Mouse (Mus musculus) heart, adult 2 months (tissue): ENCODE measurements around the gene Armc8. TPM values are rescaled to one million over a fixed set of nuclear protein-coding genes. Genes with fewer than 3 reads are reported as not detected.

Experiments
- DNase-seq, 2 experiments: peaks; one replicate each; pipeline ENCODE4 v3.0.0; 2021
- H3K27ac ChIP-seq: fragments of 200-600 bp; 2 replicates; pipeline ENCODE4 v1.8.1; 2022
- H3K27me3 ChIP-seq: fragments of 200-500 bp; 2 replicates; pipeline ENCODE4 v1.6.1; 2012; ENCODE audit warnings: mild to moderate bottlenecking, low read length, inconsistent platforms, mixed read lengths; ENCODE audit not compliant: control insufficient read depth, insufficient read depth
- H3K36me3 ChIP-seq: fragments of 200-500 bp; 2 replicates; pipeline ENCODE4 v1.6.1; 2012; ENCODE audit warnings: low read length, inconsistent platforms; ENCODE audit not compliant: control insufficient read depth, insufficient read depth
- H3K4me1 ChIP-seq: fragments of 200-500 bp; 2 replicates; pipeline ENCODE4 v1.6.1; 2011; ENCODE audit warnings: low read length; ENCODE audit not compliant: control insufficient read depth, insufficient read depth
- H3K4me3 ChIP-seq: fragments of 200-600 bp; 2 replicates; pipeline ENCODE4 v1.8.1; 2022
- H3K79me2 ChIP-seq: fragments of 200-500 bp; replicated peaks from 2 replicates; pipeline ENCODE4 v1.6.1; 2012; ENCODE audit warnings: mild to moderate bottlenecking, inconsistent platforms, low read length, moderate library complexity, mixed read lengths; ENCODE audit not compliant: control insufficient read depth, insufficient read depth
- H3K9ac ChIP-seq: fragments of 200-500 bp; 2 replicates; pipeline ENCODE4 v1.6.1; 2012; ENCODE audit warnings: low read depth, mild to moderate bottlenecking, control low read depth, inconsistent platforms, low read length, mixed read lengths
- CTCF ChIP-seq: fragments of 200-600 bp; IDR thresholded peaks from 2 replicates; pipeline ENCODE4 v1.8.1; 2022; ENCODE audit warnings: antibody characterized with exemption, mild to moderate bottlenecking, moderate library complexity
- EP300 ChIP-seq: fragments of 200-500 bp; IDR thresholded peaks from 2 replicates; pipeline ENCODE4 v1.6.1; 2011; ENCODE audit warnings: low read depth, low read length, control low read depth; ENCODE audit not compliant: insufficient read depth
- POLR2A ChIP-seq: fragments of 200-500 bp; IDR thresholded peaks from 2 replicates; pipeline ENCODE4 v1.6.1; 2011; ENCODE audit warnings: mild to moderate bottlenecking, low read depth, low read length, control low read depth; ENCODE audit not compliant: insufficient read depth
- WGBS: fragments of 180-500 bp; shearing (Covaris S2); methylation state at CpG from one replicate; pipeline ENCODE4 v1.1.7; 2018; 5-methylcytosine and 5-hydroxymethylcytosine counted together
- intact Hi-C: fragments of 180-260 bp; cut with DNase I; formaldehyde crosslinking; loops from one replicate; pipeline ENCODE4 v1.15.1; 2025
- polyA plus RNA-seq: library from polyadenylated mRNA; depleted of rRNA; stranded (reverse); fragments of >200 nt; gene quantifications from 2 replicates; pipeline ENCODE4 v1.2.3, GENCODE M21; 2012
- total RNA-seq, 2 experiments: library from RNA; stranded (reverse); gene quantifications; 2 replicates each; pipeline ENCODE4 v1.2.3; 2021

The Armc8 gene
- total and polyA plus RNA-seq, 3 experiments, result 9.8 to 18.3 (median 17.7) TPM

- WGBS, result 51% methylated on average over 3 of the region's 3 CpGs
- Histone ChIP-seq H3K36me3 (no peaks in the 10 kb centered on the region), H3K4me3 (no peak overlapping the region), H3K4me1 (no peaks in the 10 kb centered on the region), H3K27me3 (no peaks in the 10 kb centered on the region; the same call in 1 of the 2 replicates), H3K79me2 (no peaks in the 10 kb centered on the region), H3K27ac (no peak overlapping the region), H3K9ac (no peak overlapping the region)
- intact Hi-C loops, result no loop called here
- no peak for DNase-seq
- TF ChIP-seq EP300, result no peak
Observed at GRCm38 (mm10) chr9:99447323-99447722, 121.4 kb downstream of the Armc8 start.

- Histone ChIP-seq H3K79me2 (no peaks in the 10 kb centered on the region), H3K27me3 (no peaks in the 10 kb centered on the region; the same call in 1 of the 2 replicates), H3K4me1 (no peaks in the 10 kb centered on the region), H3K4me3 (no peak overlapping the region), H3K27ac (no peak overlapping the region), H3K9ac (no peak overlapping the region), H3K36me3 (no peaks in the 10 kb centered on the region)
- DNase-seq, result no peak
- intact Hi-C loops, result no loop called here
- TF ChIP-seq EP300 (no peak), POLR2A (no peak), CTCF (no peak)
Observed at GRCm38 (mm10) chr9:99446259-99446658, 122.4 kb downstream of the Armc8 start.

- 36% methylated on average over 8 of the region's 8 CpGs for WGBS
- Histone ChIP-seq H3K4me3 (no peak overlapping the region), H3K27ac (no peak overlapping the region), H3K36me3 (no peaks in the 10 kb centered on the region), H3K79me2 (no peaks in the 10 kb centered on the region), H3K27me3 (no peaks in the 10 kb centered on the region), H3K9ac (no peak overlapping the region), H3K4me1 (no peaks in the 10 kb centered on the region)
- DNase-seq, result no peak
- intact Hi-C loops, result no loop called here
- TF ChIP-seq POLR2A (no peak), CTCF (peak; percentile 62)
Observed at GRCm38 (mm10) chr9:99444590-99445178, 124.0 kb downstream of the Armc8 start.

- intact Hi-C loops, result no loop called here
- 85% methylated on average over 4 of the region's 4 CpGs for WGBS
- Histone ChIP-seq H3K79me2 (no peaks in the 10 kb centered on the region), H3K4me1 (peaks cover 4% of the 10 kb centered on the region), H3K27ac (no peak overlapping the region), H3K4me3 (no peak overlapping the region), H3K9ac (no peak overlapping the region), H3K36me3 (no peaks in the 10 kb centered on the region), H3K27me3 (no peaks in the 10 kb centered on the region)
- TF ChIP-seq EP300 (no peak), POLR2A (no peak), CTCF (no peak)
- no peak for DNase-seq
Observed at GRCm38 (mm10) chr9:99441647-99442433, 126.9 kb downstream of the Armc8 start.

- H3K27me3 ChIP-seq, result no peaks in the 10 kb centered on the region
- no peak overlapping the region for H3K27ac ChIP-seq
- DNase-seq, result no peak
- H3K4me1 ChIP-seq, result peaks cover 4% of the 10 kb centered on the region
- no peaks in the 10 kb centered on the region for H3K36me3 ChIP-seq
- no peak overlapping the region for H3K9ac ChIP-seq
- intact Hi-C loops, result no loop called here
- WGBS, result 75% methylated on average over 5 of the region's 5 CpGs
- no peaks in the 10 kb centered on the region for H3K79me2 ChIP-seq
- no peak for TF ChIP-seq POLR2A
- no peak for TF ChIP-seq CTCF
- TF ChIP-seq EP300, result no peak
- H3K4me3 ChIP-seq, result no peak overlapping the region
Observed at GRCm38 (mm10) chr9:99440941-99441340, 127.8 kb downstream of the Armc8 start.

GRCm38 (mm10) chr9:99439064-99439463, 129.6 kb downstream of the Armc8 start:
- TF ChIP-seq EP300 (no peak), CTCF (no peak), POLR2A (no peak)
- Histone ChIP-seq H3K9ac (no peak overlapping the region), H3K79me2 (no peaks in the 10 kb centered on the region), H3K27me3 (no peaks in the 10 kb centered on the region), H3K36me3 (no peaks in the 10 kb centered on the region), H3K27ac (no peak overlapping the region), H3K4me1 (peaks cover 8% of the 10 kb centered on the region), H3K4me3 (no peak overlapping the region)
- DNase-seq, result no peak
- WGBS, result 67% methylated on average over 8 of the region's 8 CpGs
- intact Hi-C loops, result loop anchor here (5.0 to 10.0 kb wide), 3 partner anchors 42 to 294 kb away; partner anchors contain the start of genes Cep70 and Pik3cb
